Mouse (Mus musculus): ENCODE data around the gene Thrap3.
A peak's percentile ranks its signal among the peaks of the same experiment; 100 is the strongest.
"Not testable (repeated sequence)": the region's sequence is repeated elsewhere in the genome, so short reads cannot be mapped to it uniquely, and the experiment has no call there.

Thrap3 gene

GRCm38 (mm10) chr4:126219540-126219939 lies 17.0 kb upstream of the Thrap3 start:
- DNase-seq (ENCODE audit: low read depth, low spot score) = not testable (repeated sequence)

GRCm38 (mm10) chr4:126217771-126218170 lies 15.2 kb upstream of the Thrap3 start:
- no peak for DNase-seq (ENCODE audit: low read depth, low spot score)

- DNase-seq (ENCODE audit: low read depth, low spot score) = peak; percentile 45
Measured at GRCm38 (mm10) chr4:126207081-126207480, 4.5 kb upstream of the Thrap3 start.

GRCm38 (mm10) chr4:126205386-126205785 lies 2.8 kb upstream of the Thrap3 start:
- no peak for DNase-seq (ENCODE audit: low read depth, low spot score)

- DNase-seq (ENCODE audit: low read depth, low spot score) = peak; percentile 62
Measured at GRCm38 (mm10) chr4:126204661-126205230, 2.2 kb upstream of the Thrap3 start.

- no peak for DNase-seq (ENCODE audit: low read depth, low spot score)
Measured at GRCm38 (mm10) chr4:126204016-126204415, 1.5 kb upstream of the Thrap3 start.

- peak; percentile 36 for DNase-seq (ENCODE audit: low read depth, low spot score)
Measured at GRCm38 (mm10) chr4:126203336-126203895, 856 bp upstream of the Thrap3 start.

- DNase-seq (ENCODE audit: low read depth, low spot score) = peak; percentile 81
Measured at GRCm38 (mm10) chr4:126201514-126202302, 852 bp downstream of the Thrap3 start.

GRCm38 (mm10) chr4:126200656-126201055 lies 1.9 kb downstream of the Thrap3 start:
- no peak for DNase-seq (ENCODE audit: low read depth, low spot score)

GRCm38 (mm10) chr4:126200036-126200435 lies 2.5 kb downstream of the Thrap3 start:
- DNase-seq (ENCODE audit: low read depth, low spot score) = no peak

- DNase-seq (ENCODE audit: low read depth, low spot score) = no peak
Measured at GRCm38 (mm10) chr4:126199556-126199955, 3.0 kb downstream of the Thrap3 start.

- peak; percentile 41 for DNase-seq (ENCODE audit: low read depth, low spot score)
Measured at GRCm38 (mm10) chr4:126197485-126197884, 5.1 kb downstream of the Thrap3 start.

GRCm38 (mm10) chr4:126194916-126195315 lies 7.6 kb downstream of the Thrap3 start:
- DNase-seq (ENCODE audit: low read depth, low spot score) = no peak

- DNase-seq (ENCODE audit: low read depth, low spot score) = peak; percentile 37
Measured at GRCm38 (mm10) chr4:126194216-126194615, 8.3 kb downstream of the Thrap3 start.

- DNase-seq (ENCODE audit: low read depth, low spot score) = no peak
Measured at GRCm38 (mm10) chr4:126190636-126191035, 11.9 kb downstream of the Thrap3 start.

- DNase-seq (ENCODE audit: low read depth, low spot score) = no peak
Measured at GRCm38 (mm10) chr4:126187096-126187495, 15.5 kb downstream of the Thrap3 start.

GRCm38 (mm10) chr4:126183034-126183433 lies 19.5 kb downstream of the Thrap3 start:
- DNase-seq (ENCODE audit: low read depth, low spot score) = no peak

- DNase-seq (ENCODE audit: low read depth, low spot score) = peak; percentile 86
Measured at GRCm38 (mm10) chr4:126181170-126181957, 21.2 kb downstream of the Thrap3 start.

- DNase-seq (ENCODE audit: low read depth, low spot score) = not testable (repeated sequence)
Measured at GRCm38 (mm10) chr4:126175980-126176379, 26.6 kb downstream of the Thrap3 start.

GRCm38 (mm10) chr4:126173800-126174199 lies 28.8 kb downstream of the Thrap3 start:
- DNase-seq (ENCODE audit: low read depth, low spot score) = no peak

GRCm38 (mm10) chr4:126170737-126171136 lies 31.8 kb downstream of the Thrap3 start:
- DNase-seq (ENCODE audit: low read depth, low spot score) = not testable (repeated sequence)

GRCm38 (mm10) chr4:126168851-126169250 lies 33.7 kb downstream of the Thrap3 start:
- DNase-seq (ENCODE audit: low read depth, low spot score) = no peak
